Comparison of ENCODE assay signal across 24 mouse cellular contexts in the genomic region with DNA sequence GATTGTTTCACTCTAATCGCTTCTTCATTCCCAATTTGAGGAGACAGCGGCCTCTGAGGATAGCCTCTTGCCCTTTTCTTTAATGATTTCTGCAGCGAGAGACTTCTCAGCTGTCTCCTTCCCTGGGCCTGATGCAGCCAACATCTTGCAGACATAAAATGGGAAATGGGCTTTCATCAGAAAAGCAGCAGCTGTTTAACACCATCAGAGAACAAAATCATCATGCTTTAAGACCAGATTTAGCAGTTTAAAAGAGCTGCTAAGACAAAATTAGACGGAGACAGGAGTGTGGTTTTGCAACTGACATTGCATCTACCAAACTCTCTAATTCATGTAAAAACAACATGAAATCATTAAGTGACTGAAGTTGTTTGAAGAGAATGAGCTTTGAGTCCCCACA.
DNase-seq lines count a peak whose midpoint lies in the region; ATAC-seq and TF ChIP-seq lines count a peak whose summit lies in the region.
"Had no signal": no experiment of that assay in that cellular context is flagged by ENCODE, and none has a peak within 500 bp of the region (broad histone marks: within the 10 kb centered on the region; RNA-seq: fewer than 3 reads in every experiment).

No protein-coding gene starts in this region.

- TF ChIP-seq CTCF in lung, embryonic 14.5 days (IDR thresholded peaks at IDR 0.05; ENCODE audit: low read depth): no peak

- no peaks in the 10 kb centered on the region for H3K4me1 ChIP-seq in lung, embryonic 14.5 days (ENCODE audit: insufficient read depth)
- H3K4me1 ChIP-seq: forebrain, embryonic 10.5 days; forebrain, embryonic 13.5 days; heart, embryonic 10.5 days; heart, embryonic 13.5 days had no signal

- H3K9me3 ChIP-seq in lung, embryonic 14.5 days (ENCODE audit: low read depth, low read length): no peaks in the 10 kb centered on the region
- H3K9me3 ChIP-seq: forebrain, embryonic 10.5 days; forebrain, embryonic 13.5 days; heart, embryonic 10.5 days; heart, embryonic 13.5 days had no signal

- no peaks in the 10 kb centered on the region for H3K36me3 ChIP-seq in lung, embryonic 14.5 days (ENCODE audit: insufficient read depth)
- H3K36me3 ChIP-seq: forebrain, embryonic 10.5 days; heart, embryonic 10.5 days; heart, embryonic 13.5 days had no signal

- H3K4me2 ChIP-seq in lung, embryonic 14.5 days: no peak overlapping the region
- H3K4me2 ChIP-seq: forebrain, embryonic 13.5 days; heart, embryonic 13.5 days; hindbrain, embryonic 14.5 days had no signal

- no peak overlapping the region for H3K9ac ChIP-seq in lung, embryonic 14.5 days
- H3K9ac ChIP-seq: forebrain, embryonic 13.5 days; heart, embryonic 13.5 days; hindbrain, embryonic 14.5 days had no signal

- 53% methylated on average over 4 of the region's 4 CpGs for WGBS in lung, embryonic 14.5 days

- no peaks in the 10 kb centered on the region for H3K27me3 ChIP-seq in lung, embryonic 14.5 days (ENCODE audit: insufficient read depth, low read length)
- H3K27me3 ChIP-seq: heart, embryonic 13.5 days had no signal

- no peak overlapping the region for H3K4me3 ChIP-seq in lung, embryonic 14.5 days (ENCODE audit: low read depth, low read length)
- H3K4me3 ChIP-seq: forebrain, embryonic 10.5 days; forebrain, embryonic 13.5 days; heart, adult 2 months; heart, embryonic 10.5 days; heart, embryonic 13.5 days had no signal

- DNase-seq in kidney, postnatal 10 days: peak; percentile 30
- no peak for DNase-seq in kidney, postnatal 36 days
- peak; percentile 34 for DNase-seq in lung, embryonic 14.5 days
- no peak for DNase-seq in lung, adult 18-20 months
- DNase-seq in lung, postnatal 10 days: peak; percentile 5
- DNase-seq in lung, postnatal 25 days (ENCODE audit: low spot score): no peak
- DNase-seq in cerebellum, adult 11 months: no peak
- DNase-seq: adrenal gland, adult 2 months; adrenal gland, postnatal 14 days; cerebellum, adult 18-20 months; cerebellum, adult 9-10 months; cerebellum, postnatal 14 days; gastrocnemius, postnatal 10 days; gastrocnemius, postnatal 36 days; heart, adult 2 months; heart, postnatal 14 days; heart, postnatal 4 days had no signal

- ATAC-seq in lung, embryonic 14.5 days (ENCODE audit: insufficient read depth): no peak
- ATAC-seq: CD4-positive, CD25-positive, alpha-beta regulatory T cell, adult 4 months; forebrain, embryonic 13.5 days; forebrain, embryonic 16.5 days had no signal

- no peak overlapping the region for H3K27ac ChIP-seq in lung, embryonic 14.5 days (ENCODE audit: low read depth)
- H3K27ac ChIP-seq: forebrain, embryonic 10.5 days; forebrain, embryonic 13.5 days; heart, adult 2 months; heart, embryonic 10.5 days; heart, embryonic 13.5 days; hindbrain, embryonic 14.5 days had no signal

Comparison
In these comparisons a context has a peak if more than half of its experiments do, and no peak if none do; other contexts are left out.
1. DNase-seq: peak in kidney, postnatal 10 days (single experiment), lung, embryonic 14.5 days (single experiment) and lung, postnatal 10 days (single experiment); none in kidney, postnatal 36 days (0 of 2), lung, adult 18-20 months (0 of 2), lung, postnatal 25 days (single experiment) and cerebellum, adult 11 months (single experiment).